Mouse (Mus musculus): ENCODE data around the gene Polg2. TPM values are rescaled to one million over a fixed set of nuclear protein-coding genes. Genes with fewer than 3 reads are reported as not detected.

The Polg2 gene
- polyA plus RNA-seq, 1 experiment from 2014 or later: 11.1 TPM

GRCm38 (mm10) chr11:106724176-106724915, 55.0 kb downstream of the Polg2 start:
- no peaks in the 10 kb centered on the region for H3K4me1 ChIP-seq (replicated peaks; ENCODE audit: insufficient read depth, low read length)
- ATAC-seq (replicated peaks; ENCODE audit: low FRiP score, low read depth) (no peak), DNase-seq (ENCODE audit: low spot score) (no peak)
- H3K27me3 ChIP-seq (ENCODE audit: insufficient read depth, low read length): no peaks in the 10 kb centered on the region
- no peak overlapping the region for H3K27ac ChIP-seq
- H3K36me3 ChIP-seq (ENCODE audit: insufficient read depth, low read length): no peaks in the 10 kb centered on the region
- no peak overlapping the region for H3K4me2 ChIP-seq (ENCODE audit: low read length)
- no peak for TF ChIP-seq CTCF (IDR thresholded peaks at IDR 0.05; ENCODE audit: low read depth)
- H3K4me3 ChIP-seq (replicated peaks; ENCODE audit: low read depth, low read length): no peak overlapping the region
- H3K9me3 ChIP-seq (replicated peaks; ENCODE audit: low read length): no peaks in the 10 kb centered on the region
- WGBS: 87% methylated on average over 10 of the region's 10 CpGs
- H3K9ac ChIP-seq (ENCODE audit: low read depth, low read length): no peak overlapping the region

DNA sequence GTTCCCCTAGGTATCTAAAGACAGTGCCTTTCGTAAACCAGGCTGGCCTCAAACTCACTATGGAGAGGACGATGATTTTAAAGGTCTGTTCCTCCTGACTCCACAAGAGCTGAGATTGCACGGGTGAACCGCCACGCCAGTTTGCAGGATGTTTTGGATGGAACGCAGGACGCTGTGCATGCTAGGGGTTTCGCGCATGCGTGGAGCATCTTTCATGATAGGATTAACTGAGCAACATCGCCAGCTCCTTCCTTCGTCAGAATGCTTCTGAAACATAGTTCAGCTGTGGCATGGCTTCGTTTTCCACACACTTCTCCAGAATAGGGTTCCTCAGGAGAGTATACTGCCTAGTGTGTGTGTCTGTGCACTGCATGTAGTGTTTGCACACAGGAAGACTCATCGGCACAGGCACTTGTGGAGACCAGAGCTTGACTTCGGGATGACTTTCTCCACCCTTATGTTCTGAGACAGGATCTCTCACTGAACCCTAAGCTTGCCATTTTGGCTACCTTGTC, 55.7 kb downstream of the Polg2 start:
- H3K27me3 ChIP-seq (ENCODE audit: insufficient read depth, low read length): no peaks in the 10 kb centered on the region
- H3K4me2 ChIP-seq (ENCODE audit: low read length): no peak overlapping the region
- H3K4me1 ChIP-seq (replicated peaks; ENCODE audit: insufficient read depth, low read length): no peaks in the 10 kb centered on the region
- no peak overlapping the region for H3K9ac ChIP-seq (ENCODE audit: low read depth, low read length)
- H3K9me3 ChIP-seq (replicated peaks; ENCODE audit: low read length): no peaks in the 10 kb centered on the region
- H3K36me3 ChIP-seq (ENCODE audit: insufficient read depth, low read length): no peaks in the 10 kb centered on the region
- TF ChIP-seq CTCF (IDR thresholded peaks at IDR 0.05; ENCODE audit: low read depth): no peak
- H3K27ac ChIP-seq: no peak overlapping the region
- no peak for ATAC-seq (replicated peaks; ENCODE audit: low FRiP score, low read depth)
- no peak overlapping the region for H3K4me3 ChIP-seq (replicated peaks; ENCODE audit: low read depth, low read length)
- DNase-seq (ENCODE audit: low spot score): no peak
- WGBS: 79% methylated on average over 15 of the region's 15 CpGs

GRCm38 (mm10) chr11:106722831-106723361, 56.4 kb downstream of the Polg2 start:
- Histone ChIP-seq H3K27me3 (ENCODE audit: insufficient read depth, low read length) (no peaks in the 10 kb centered on the region), H3K27ac (no peak overlapping the region), H3K4me1 (replicated peaks; ENCODE audit: insufficient read depth, low read length) (no peaks in the 10 kb centered on the region), H3K36me3 (ENCODE audit: insufficient read depth, low read length) (no peaks in the 10 kb centered on the region), H3K4me3 (replicated peaks; ENCODE audit: low read depth, low read length) (no peak overlapping the region), H3K9ac (ENCODE audit: low read depth, low read length) (no peak overlapping the region), H3K4me2 (ENCODE audit: low read length) (no peak overlapping the region), H3K9me3 (replicated peaks; ENCODE audit: low read length) (no peaks in the 10 kb centered on the region)
- ATAC-seq (replicated peaks; ENCODE audit: low FRiP score, low read depth) (0 out of 2 replicates have a peak, but pooled peaks have one; percentile 49), DNase-seq (ENCODE audit: low spot score) (no peak)
- WGBS: 11% methylated on average over 7 of the region's 7 CpGs
- TF ChIP-seq CTCF (IDR thresholded peaks at IDR 0.05; ENCODE audit: low read depth): no peak

DNA sequence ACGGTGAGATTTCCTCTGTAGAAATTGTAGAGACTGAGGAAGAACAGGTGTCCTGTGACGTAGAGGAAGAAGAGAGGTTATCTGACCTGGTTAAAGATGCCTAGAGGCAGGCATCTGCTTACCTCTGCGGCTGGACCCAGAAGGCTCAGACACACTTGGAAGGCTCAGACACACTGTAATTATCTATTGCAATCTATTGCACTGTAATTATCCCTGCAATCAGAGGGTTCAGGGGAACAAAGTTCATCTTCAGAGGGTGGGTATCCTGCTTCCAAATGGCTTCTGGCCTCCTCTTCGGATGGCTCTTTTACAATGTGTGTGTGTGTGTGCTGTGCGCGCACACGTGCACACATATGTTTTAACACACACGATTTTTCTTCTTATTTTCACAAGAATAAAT, 59.0 kb downstream of the Polg2 start:
- DNase-seq (ENCODE audit: low spot score): no peak
- no peak overlapping the region for H3K27ac ChIP-seq
- no peaks in the 10 kb centered on the region for H3K9me3 ChIP-seq (replicated peaks; ENCODE audit: low read length)
- H3K36me3 ChIP-seq (ENCODE audit: insufficient read depth, low read length): no peaks in the 10 kb centered on the region
- H3K27me3 ChIP-seq (ENCODE audit: insufficient read depth, low read length): no peaks in the 10 kb centered on the region
- H3K4me1 ChIP-seq (replicated peaks; ENCODE audit: insufficient read depth, low read length): no peaks in the 10 kb centered on the region
- no peak for ATAC-seq (replicated peaks; ENCODE audit: low FRiP score, low read depth)
- no peak for TF ChIP-seq CTCF (IDR thresholded peaks at IDR 0.05; ENCODE audit: low read depth)
- H3K4me2 ChIP-seq (ENCODE audit: low read length): no peak overlapping the region
- 88% methylated on average over 8 of the region's 8 CpGs for WGBS
- no peak overlapping the region for H3K4me3 ChIP-seq (replicated peaks; ENCODE audit: low read depth, low read length)
- H3K9ac ChIP-seq (ENCODE audit: low read depth, low read length): no peak overlapping the region

Small RNA genes lying within 50 kb of the gene (microRNA-seq; reads per million reads assigned to microRNA genes)
- not detected for gene Gm25994
- gene Mir3064: 4.4 reads per million, percentile 12 among the genes with 10 or more reads in this experiment

Other genes starting within 250 kb of the Polg2 start
- gene Tex2, start 166.1 kb downstream of the Polg2 start, polyA plus RNA-seq (2015; fragmentation: Nextera tagmentation; extraction: Ambion mirVana): 8.4 and 9.0 TPM in 2 replicates
- gene Pecam1, start 28.9 kb downstream of the Polg2 start, polyA plus RNA-seq (2015; fragmentation: Nextera tagmentation; extraction: Ambion mirVana): 54.1 and 55.0 TPM in 2 replicates
- gene Milr1, start 28.3 kb downstream of the Polg2 start, polyA plus RNA-seq (2015; fragmentation: Nextera tagmentation; extraction: Ambion mirVana): 0.78 and 0.89 TPM in 2 replicates
- 297 and 309 TPM in 2 replicates for gene Ddx5, start 9.6 kb upstream of the Polg2 start, polyA plus RNA-seq (2015; fragmentation: Nextera tagmentation; extraction: Ambion mirVana)
- 12.7 and 13.8 TPM in 2 replicates for gene Cep95, start 9.7 kb upstream of the Polg2 start, polyA plus RNA-seq (2015; fragmentation: Nextera tagmentation; extraction: Ambion mirVana)
- gene Smurf2, start 141.2 kb upstream of the Polg2 start, polyA plus RNA-seq (2015; fragmentation: Nextera tagmentation; extraction: Ambion mirVana): 11.2 and 12.3 TPM in 2 replicates
- gene Kpna2, start 220.0 kb upstream of the Polg2 start, polyA plus RNA-seq (2015; fragmentation: Nextera tagmentation; extraction: Ambion mirVana): 157 and 170 TPM in 2 replicates
- 4.2 and 5.1 TPM in 2 replicates for gene 1810010H24Rik, start 246.1 kb upstream of the Polg2 start, polyA plus RNA-seq (2015; fragmentation: Nextera tagmentation; extraction: Ambion mirVana)

Data from kidney, postnatal 0 days (tissue).